Mouse (Mus musculus): ENCODE measurements around the gene Opcml.

GRCm38 (mm10) chr9:28303659-28304058, 513.1 kb downstream of the Opcml start:
- TF ChIP-seq GATA1 (IDR thresholded peaks at IDR 0.05; ENCODE audit: low read length): no peak
- no peak for TF ChIP-seq TAL1 (IDR thresholded peaks at IDR 0.05; ENCODE audit: low read length)

Data from erythroblast, embryonic 14.5 days (primary cell).